Mouse (Mus musculus) intestine, embryonic 15.5 days (tissue): ENCODE results near the gene Evl. TPM values are rescaled to one million over a fixed set of nuclear protein-coding genes. Genes with fewer than 3 reads are reported as not detected.

Source experiments
- ATAC-seq: fragments of 200-750 bp; cut with Nextera tagmentation; 2 replicates; pipeline ENCODE4 v1.8.0; 2017; ENCODE audit warnings: moderate TSS enrichment, moderate library complexity
- H3K27ac ChIP-seq: fragments of 300-500 bp; sonication (generic); 2 replicates; pipeline ENCODE4 v1.5.1; 2015; ENCODE audit warnings: mild to moderate bottlenecking, inconsistent platforms
- H3K27me3 ChIP-seq: fragments of 300-500 bp; sonication (generic); replicated peaks from 2 replicates; pipeline ENCODE4 v1.6.1; 2015; ENCODE audit warnings: inconsistent platforms
- H3K36me3 ChIP-seq: fragments of 300-500 bp; sonication (generic); 2 replicates; pipeline ENCODE4 v1.6.1; 2015; ENCODE audit warnings: inconsistent platforms
- H3K4me1 ChIP-seq: fragments of 300-500 bp; sonication (generic); replicated peaks from 2 replicates; pipeline ENCODE4 v1.6.1; 2015; ENCODE audit warnings: inconsistent platforms
- H3K4me2 ChIP-seq: fragments of 300-500 bp; sonication (generic); replicated peaks from 2 replicates; pipeline ENCODE4 v1.6.1; 2015; ENCODE audit warnings: mild to moderate bottlenecking, inconsistent platforms
- H3K4me3 ChIP-seq: fragments of 300-500 bp; sonication (generic); replicated peaks from 2 replicates; pipeline ENCODE4 v1.5.1; 2015; ENCODE audit warnings: inconsistent platforms
- H3K9ac ChIP-seq: fragments of 300-500 bp; sonication (generic); 2 replicates; pipeline ENCODE4 v1.6.1; 2015; ENCODE audit warnings: inconsistent platforms
- H3K9me3 ChIP-seq: fragments of 300-500 bp; sonication (generic); 2 replicates; pipeline ENCODE4 v1.6.1; 2016; ENCODE audit warnings: inconsistent platforms
- WGBS: fragments of 180-500 bp; shearing (Covaris S2); methylation state at CpG from one replicate; pipeline ENCODE4 v1.1.7; 2015; 5-methylcytosine and 5-hydroxymethylcytosine counted together
- polyA plus RNA-seq: library from polyadenylated mRNA; unstranded; fragments of >200 nt; fragmentation: Nextera tagmentation; extraction: Ambion mirVana; gene quantifications from 2 replicates; pipeline ENCODE4 v1.2.1, GENCODE M21; 2015

Evl gene
- polyA plus RNA-seq, 1 experiment from 2014 or later: 43.8 TPM

GRCm38 (mm10) chr12:108547251-108547875, 7.2 kb upstream of the Evl start:
- Histone ChIP-seq H3K9me3 (no peaks in the 10 kb centered on the region), H3K4me1 (peaks cover 9% of the 10 kb centered on the region; the same call in 1 of the 2 replicates), H3K27ac (0 out of 2 replicates have a peak overlapping the region, but pooled peaks have one; percentile 22), H3K27me3 (no peaks in the 10 kb centered on the region), H3K4me3 (no peak overlapping the region), H3K9ac (no peak overlapping the region), H3K4me2 (peak overlapping the region; percentile 37; the same call in 1 of the 2 replicates), H3K36me3 (no peaks in the 10 kb centered on the region)
- 57% methylated on average over 15 of the region's 15 CpGs for WGBS
- peak; percentile 22; the same call in 1 of the 2 replicates for ATAC-seq

- H3K27me3 ChIP-seq: no peaks in the 10 kb centered on the region
- H3K4me3 ChIP-seq: no peak overlapping the region
- no peaks in the 10 kb centered on the region for H3K36me3 ChIP-seq
- no peak overlapping the region for H3K4me2 ChIP-seq
- 83% methylated on average over 7 of the region's 7 CpGs for WGBS
- no peak overlapping the region for H3K9ac ChIP-seq
- no peak for ATAC-seq
- H3K9me3 ChIP-seq: no peaks in the 10 kb centered on the region
- H3K27ac ChIP-seq: no peak overlapping the region
- peaks cover 16% of the 10 kb centered on the region for H3K4me1 ChIP-seq
Observed at GRCm38 (mm10) chr12:108551731-108552130, 2.8 kb upstream of the Evl start.

GRCm38 (mm10) chr12:108553079-108553478, 1.4 kb upstream of the Evl start:
- no peak for ATAC-seq
- H3K4me1 ChIP-seq: peaks cover 12% of the 10 kb centered on the region
- H3K27me3 ChIP-seq: no peaks in the 10 kb centered on the region
- no peak overlapping the region for H3K27ac ChIP-seq
- H3K4me2 ChIP-seq: no peak overlapping the region
- 41% methylated on average over 6 of the region's 6 CpGs for WGBS
- H3K36me3 ChIP-seq: no peaks in the 10 kb centered on the region
- no peak overlapping the region for H3K4me3 ChIP-seq
- H3K9ac ChIP-seq: no peak overlapping the region
- no peaks in the 10 kb centered on the region for H3K9me3 ChIP-seq

GRCm38 (mm10) chr12:108554861-108555556, 489 bp downstream of the Evl start:
- Histone ChIP-seq H3K27ac (peak overlapping the region; percentile 81), H3K4me1 (peaks cover 21% of the 10 kb centered on the region), H3K4me3 (peak overlapping the region; percentile 97), H3K9ac (peak overlapping the region; percentile 89), H3K4me2 (peak overlapping the region; percentile 66), H3K27me3 (no peaks in the 10 kb centered on the region), H3K36me3 (no peaks in the 10 kb centered on the region), H3K9me3 (no peaks in the 10 kb centered on the region)
- peak; percentile 79 for ATAC-seq
- WGBS: under 1% methylated on average over 65 of the region's 100 CpGs

- no peaks in the 10 kb centered on the region for H3K36me3 ChIP-seq
- H3K4me1 ChIP-seq: peaks cover 22% of the 10 kb centered on the region
- no peaks in the 10 kb centered on the region for H3K27me3 ChIP-seq
- no peak overlapping the region for H3K27ac ChIP-seq
- no peak overlapping the region for H3K4me3 ChIP-seq
- ATAC-seq: no peak
- H3K9ac ChIP-seq: no peak overlapping the region
- H3K4me2 ChIP-seq: no peak overlapping the region
- H3K9me3 ChIP-seq: no peaks in the 10 kb centered on the region
Observed at GRCm38 (mm10) chr12:108558194-108558593, 3.7 kb downstream of the Evl start.

- no peak overlapping the region for H3K9ac ChIP-seq
- H3K27ac ChIP-seq: no peak overlapping the region
- no peaks in the 10 kb centered on the region for H3K9me3 ChIP-seq
- no peak for ATAC-seq
- 0 out of 2 replicates have a peak, but pooled peaks cover 8% of the 10 kb centered on the region for H3K4me1 ChIP-seq
- H3K27me3 ChIP-seq: no peaks in the 10 kb centered on the region
- 86% methylated on average over 3 of the region's 3 CpGs for WGBS
- no peak overlapping the region for H3K4me3 ChIP-seq
- H3K36me3 ChIP-seq: no peaks in the 10 kb centered on the region
- no peak overlapping the region for H3K4me2 ChIP-seq
Observed at GRCm38 (mm10) chr12:108563238-108563637, 8.7 kb downstream of the Evl start.

- no peaks in the 10 kb centered on the region for H3K36me3 ChIP-seq
- no peaks in the 10 kb centered on the region for H3K9me3 ChIP-seq
- no peak overlapping the region for H3K4me3 ChIP-seq
- no peaks in the 10 kb centered on the region for H3K27me3 ChIP-seq
- H3K4me1 ChIP-seq: 0 out of 2 replicates have a peak, but pooled peaks cover 1% of the 10 kb centered on the region
- 82% methylated on average over 12 of the region's 12 CpGs for WGBS
- ATAC-seq: no peak
- H3K9ac ChIP-seq: no peak overlapping the region
- H3K27ac ChIP-seq: no peak overlapping the region
- H3K4me2 ChIP-seq: no peak overlapping the region
Observed at GRCm38 (mm10) chr12:108564910-108565506, 10.5 kb downstream of the Evl start.

- 72% methylated on average over 7 of the region's 7 CpGs for WGBS
- no peak for ATAC-seq
- no peak overlapping the region for H3K4me2 ChIP-seq
- no peak overlapping the region for H3K4me3 ChIP-seq
- H3K4me1 ChIP-seq: no peaks in the 10 kb centered on the region
- no peak overlapping the region for H3K27ac ChIP-seq
- H3K27me3 ChIP-seq: no peaks in the 10 kb centered on the region
- H3K36me3 ChIP-seq: peaks cover 2% of the 10 kb centered on the region; the same call in 1 of the 2 replicates
- H3K9ac ChIP-seq: no peak overlapping the region
- H3K9me3 ChIP-seq: no peaks in the 10 kb centered on the region
Observed at GRCm38 (mm10) chr12:108579156-108579871, 24.8 kb downstream of the Evl start.

- WGBS: 69% methylated on average over 1 of the region's 1 CpGs
- no peaks in the 10 kb centered on the region for H3K4me1 ChIP-seq
- no peak overlapping the region for H3K9ac ChIP-seq
- H3K36me3 ChIP-seq: no peaks in the 10 kb centered on the region
- H3K27me3 ChIP-seq: no peaks in the 10 kb centered on the region
- H3K9me3 ChIP-seq: no peaks in the 10 kb centered on the region
- H3K27ac ChIP-seq: no peak overlapping the region
- no peak overlapping the region for H3K4me3 ChIP-seq
- ATAC-seq: no peak
- no peak overlapping the region for H3K4me2 ChIP-seq
Observed at GRCm38 (mm10) chr12:108583775-108584174, 29.3 kb downstream of the Evl start.

GRCm38 (mm10) chr12:108590131-108590530, 35.6 kb downstream of the Evl start:
- no peak overlapping the region for H3K27ac ChIP-seq
- H3K27me3 ChIP-seq: no peaks in the 10 kb centered on the region
- no peak overlapping the region for H3K4me2 ChIP-seq
- 54% methylated on average over 2 of the region's 2 CpGs for WGBS
- ATAC-seq: no peak
- no peaks in the 10 kb centered on the region for H3K36me3 ChIP-seq
- H3K4me1 ChIP-seq: no peaks in the 10 kb centered on the region
- H3K4me3 ChIP-seq: no peak overlapping the region
- no peak overlapping the region for H3K9ac ChIP-seq
- H3K9me3 ChIP-seq: no peaks in the 10 kb centered on the region

GRCm38 (mm10) chr12:108591586-108591985, 37.1 kb downstream of the Evl start:
- 67% methylated on average over 5 of the region's 5 CpGs for WGBS
- no peaks in the 10 kb centered on the region for H3K9me3 ChIP-seq
- H3K4me1 ChIP-seq: no peaks in the 10 kb centered on the region
- ATAC-seq: no peak
- H3K4me3 ChIP-seq: no peak overlapping the region
- no peaks in the 10 kb centered on the region for H3K27me3 ChIP-seq
- no peak overlapping the region for H3K27ac ChIP-seq
- no peak overlapping the region for H3K4me2 ChIP-seq
- no peak overlapping the region for H3K9ac ChIP-seq
- H3K36me3 ChIP-seq: no peaks in the 10 kb centered on the region

- Histone ChIP-seq H3K27ac (no peak overlapping the region), H3K27me3 (no peaks in the 10 kb centered on the region), H3K4me2 (no peak overlapping the region), H3K4me1 (no peaks in the 10 kb centered on the region), H3K4me3 (no peak overlapping the region), H3K36me3 (no peaks in the 10 kb centered on the region), H3K9ac (no peak overlapping the region), H3K9me3 (no peaks in the 10 kb centered on the region)
- no peak for ATAC-seq
- 84% methylated on average over 6 of the region's 6 CpGs for WGBS
Observed at GRCm38 (mm10) chr12:108592866-108593265, 38.3 kb downstream of the Evl start.
